Mouse (Mus musculus) cerebellum, adult 18-20 months (tissue): ENCODE measurements around the gene Rnf32.

ENCODE experiments used
- DNase-seq, 2 experiments: peaks; one replicate each; pipeline ENCODE4 v3.0.0; 2021

Rnf32 gene

GRCm38 (mm10) chr5:29195570-29196263 is at the start of gene Rnf32:
Gene Rnf32, plus strand, starts transcription at chr5:29195992.
- DNase-seq = peak; percentile 91 to 93

GRCm38 (mm10) chr5:29150146-29150545 is 45.6 kb upstream of the Rnf32 start:
- no peak for DNase-seq

GRCm38 (mm10) chr5:29159849-29160248 is 35.9 kb upstream of the Rnf32 start:
- no peak for DNase-seq

GRCm38 (mm10) chr5:29166947-29167346 is 28.8 kb upstream of the Rnf32 start:
- no peak for DNase-seq

GRCm38 (mm10) chr5:29170193-29170592 is 25.6 kb upstream of the Rnf32 start:
- DNase-seq = no peak

- DNase-seq = no peak
Measured at GRCm38 (mm10) chr5:29171165-29171564, 24.6 kb upstream of the Rnf32 start.

GRCm38 (mm10) chr5:29186798-29187197 is 9.0 kb upstream of the Rnf32 start:
- no peak for DNase-seq

GRCm38 (mm10) chr5:29195231-29195569 is 592 bp upstream of the Rnf32 start:
- no peak for DNase-seq

- DNase-seq = no peak
Measured at GRCm38 (mm10) chr5:29196264-29196658, 469 bp downstream of the Rnf32 start.

GRCm38 (mm10) chr5:29197187-29197586 is 1.4 kb downstream of the Rnf32 start:
- DNase-seq = no peak

GRCm38 (mm10) chr5:29198960-29199488 is 3.2 kb downstream of the Rnf32 start:
- no peak for DNase-seq

GRCm38 (mm10) chr5:29199868-29200267 is 4.1 kb downstream of the Rnf32 start:
- no peak for DNase-seq

- no peak for DNase-seq
Measured at GRCm38 (mm10) chr5:29205690-29206089, 9.9 kb downstream of the Rnf32 start.

GRCm38 (mm10) chr5:29211980-29212555 is 16.3 kb downstream of the Rnf32 start:
- no peak for DNase-seq

- DNase-seq = no peak
Measured at GRCm38 (mm10) chr5:29217997-29218396, 22.2 kb downstream of the Rnf32 start.

GRCm38 (mm10) chr5:29224089-29224488 is 28.3 kb downstream of the Rnf32 start:
- no peak for DNase-seq

GRCm38 (mm10) chr5:29230481-29230880 is 34.7 kb downstream of the Rnf32 start:
- no peak for DNase-seq

- DNase-seq = no peak
Measured at GRCm38 (mm10) chr5:29238379-29238778, 42.6 kb downstream of the Rnf32 start.

- DNase-seq = no peak
Measured at GRCm38 (mm10) chr5:29244769-29245168, 49.0 kb downstream of the Rnf32 start.

GRCm38 (mm10) chr5:29250795-29251495 is 55.2 kb downstream of the Rnf32 start:
- DNase-seq = no peak

- DNase-seq = no peak
Measured at GRCm38 (mm10) chr5:29251496-29251873, 55.7 kb downstream of the Rnf32 start.

GRCm38 (mm10) chr5:29253876-29254275 is 58.1 kb downstream of the Rnf32 start:
- no peak for DNase-seq

- DNase-seq = no peak
Measured at GRCm38 (mm10) chr5:29270879-29271278, 75.1 kb downstream of the Rnf32 start.

- DNase-seq = no peak
Measured at GRCm38 (mm10) chr5:29273426-29273825, 77.6 kb downstream of the Rnf32 start.
